Mouse (Mus musculus) limb, embryonic 14.5 days (tissue): ENCODE results near the gene Elp4. TPM values are rescaled to one million over a fixed set of nuclear protein-coding genes. Genes with fewer than 3 reads are reported as not detected.

Experiments
- ATAC-seq: fragments of 200-750 bp; cut with Nextera tagmentation; 2 replicates; pipeline ENCODE4 v1.8.0; 2017; ENCODE audit warnings: low read depth, moderate number of reproducible peaks, moderate TSS enrichment; ENCODE audit not compliant: low FRiP score
- DNase-seq: peaks from one replicate; pipeline ENCODE4 v3.0.0-alpha.2; 2015; ENCODE audit warnings: low spot score
- H3K27ac ChIP-seq: fragments of 300-500 bp; sonication (generic); replicated peaks from 2 replicates; pipeline ENCODE4 v1.5.1; 2014; ENCODE audit warnings: low read depth, mild to moderate bottlenecking, low read length, moderate library complexity, mixed read lengths
- H3K27me3 ChIP-seq: fragments of 300-500 bp; sonication (generic); 2 replicates; pipeline ENCODE4 v1.6.1; 2014; ENCODE audit warnings: low read length, mixed read lengths; ENCODE audit not compliant: control insufficient read depth, insufficient read depth
- H3K36me3 ChIP-seq: fragments of 300-500 bp; sonication (generic); 2 replicates; pipeline ENCODE4 v1.6.1; 2014; ENCODE audit warnings: mild to moderate bottlenecking, low read length, moderate library complexity, mixed read lengths; ENCODE audit not compliant: control insufficient read depth, insufficient read depth
- H3K4me1 ChIP-seq: fragments of 300-500 bp; sonication (generic); 2 replicates; pipeline ENCODE4 v1.6.1; 2014; ENCODE audit warnings: antibody characterized with exemption, low read length, mixed read lengths; ENCODE audit not compliant: control insufficient read depth, insufficient read depth
- H3K4me2 ChIP-seq: fragments of 300-500 bp; sonication (generic); replicated peaks from 2 replicates; pipeline ENCODE4 v1.6.1; 2014; ENCODE audit warnings: low read depth, mild to moderate bottlenecking, low read length, moderate library complexity; ENCODE audit not compliant: severe bottlenecking
- H3K4me3 ChIP-seq: fragments of 300-500 bp; sonication (generic); replicated peaks from 2 replicates; pipeline ENCODE4 v1.5.1; 2014; ENCODE audit warnings: low read length
- H3K9ac ChIP-seq: fragments of 300-500 bp; sonication (generic); 2 replicates; pipeline ENCODE4 v1.6.1; 2014; ENCODE audit warnings: mild to moderate bottlenecking, low read depth, low read length, moderate library complexity; ENCODE audit not compliant: severe bottlenecking
- H3K9me3 ChIP-seq: fragments of 300-500 bp; sonication (generic); 2 replicates; pipeline ENCODE4 v1.6.1; 2016; ENCODE audit warnings: low read length; ENCODE audit not compliant: control insufficient read depth
- POLR2A ChIP-seq: fragments of 200-500 bp; IDR thresholded peaks from 2 replicates; pipeline ENCODE4 v1.8.0; 2012; ENCODE audit warnings: inconsistent platforms, mild to moderate bottlenecking, moderate library complexity, borderline replicate concordance; ENCODE audit not compliant: insufficient read depth, insufficient read length; ENCODE audit errors: extremely low read depth
- WGBS: fragments of 180-500 bp; shearing (Covaris S2); extraction: QIAGEN DNeasy Blood & Tissue Kit; methylation state at CpG from one replicate; pipeline ENCODE4 v1.1.7; 2014; 5-methylcytosine and 5-hydroxymethylcytosine counted together
- polyA plus RNA-seq, 2 experiments: library from polyadenylated mRNA; depleted of rRNA in 1 of 2; stranded (reverse) in 1 of 2; unstranded in 1 of 2; fragments of >200 nt; fragmentation: Nextera tagmentation in 1 of 2; extraction: Ambion mirVana in 1 of 2; gene quantifications; 2 replicates each; pipeline versions ENCODE4 v1.2.1 to v1.2.3; 2012 to 2014

Gene Elp4
- polyA plus RNA-seq, 2 experiments = 12.5 to 31.2 TPM

DNA sequence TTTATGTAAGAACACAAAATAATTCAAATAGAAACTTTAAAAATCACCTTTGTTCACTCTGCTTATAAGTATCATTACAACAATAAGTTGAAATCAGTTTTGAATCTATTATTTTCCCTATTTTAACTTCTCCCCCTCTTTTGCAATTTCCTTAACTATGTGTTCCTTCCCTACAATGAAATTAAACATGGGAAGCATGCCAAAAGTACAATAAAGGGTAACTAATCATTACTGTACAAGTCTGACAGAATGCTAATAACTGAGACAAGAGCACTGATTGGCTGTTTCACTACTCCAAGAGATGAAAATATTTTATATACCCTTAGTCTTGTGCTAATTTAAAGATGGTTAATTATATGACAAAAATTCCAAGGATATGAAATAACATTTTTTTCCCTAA is 99.2 kb downstream of the Elp4 start:
- H3K4me2 ChIP-seq = no peak overlapping the region
- no peaks in the 10 kb centered on the region for H3K4me1 ChIP-seq
- H3K9ac ChIP-seq = no peak overlapping the region
- no peak overlapping the region for H3K4me3 ChIP-seq
- DNase-seq (no peak), ATAC-seq (no peak)
- H3K27ac ChIP-seq = no peak overlapping the region
- H3K9me3 ChIP-seq = no peaks in the 10 kb centered on the region
- H3K27me3 ChIP-seq = no peaks in the 10 kb centered on the region
- no peak for TF ChIP-seq POLR2A
- H3K36me3 ChIP-seq = no peaks in the 10 kb centered on the region

DNA sequence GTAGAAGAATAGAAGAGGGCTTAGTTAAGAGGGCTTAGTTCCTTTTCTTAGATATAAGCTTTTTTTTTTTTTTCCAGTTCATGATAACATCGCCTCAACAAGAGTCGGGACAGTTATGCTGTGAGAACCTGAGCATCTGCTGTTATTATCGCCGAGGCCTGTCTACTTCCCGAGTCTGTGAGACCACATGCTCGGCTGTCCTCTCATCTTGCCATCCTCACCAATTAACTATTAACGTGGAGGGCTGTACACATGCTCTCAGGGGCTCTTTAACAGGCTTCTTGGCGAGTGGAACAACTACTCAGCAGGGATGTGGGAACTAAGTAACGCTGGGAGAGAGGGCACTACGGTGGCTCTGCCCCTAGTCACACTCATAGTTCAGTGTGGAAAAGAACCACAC is 99.9 kb downstream of the Elp4 start:
- Histone ChIP-seq H3K4me2 (no peak overlapping the region), H3K4me1 (no peaks in the 10 kb centered on the region), H3K9me3 (no peaks in the 10 kb centered on the region), H3K4me3 (no peak overlapping the region), H3K27ac (no peak overlapping the region), H3K27me3 (no peaks in the 10 kb centered on the region), H3K9ac (no peak overlapping the region), H3K36me3 (no peaks in the 10 kb centered on the region)
- WGBS = 47% methylated on average over 10 of the region's 10 CpGs
- no peak for TF ChIP-seq POLR2A
- ATAC-seq (no peak), DNase-seq (no peak)

DNA sequence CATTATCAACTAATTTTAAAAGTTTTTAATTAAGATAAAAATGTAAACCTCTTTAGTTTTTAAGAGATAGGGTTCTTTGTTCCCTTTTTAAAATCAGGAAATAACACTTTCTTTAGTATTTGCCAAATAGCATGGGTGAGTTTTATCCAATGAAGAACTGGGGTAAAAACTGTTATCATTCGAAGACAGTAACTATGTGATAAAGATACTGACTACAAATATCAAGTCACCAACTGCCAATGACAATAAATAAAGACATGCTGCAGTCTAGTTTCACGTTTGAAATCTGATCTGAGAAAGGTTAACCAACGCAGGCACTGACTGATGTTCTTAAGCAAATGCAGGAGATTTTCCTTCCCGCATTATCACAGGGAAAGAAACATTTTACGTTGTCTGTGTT is 100.9 kb downstream of the Elp4 start:
- Histone ChIP-seq H3K9ac (no peak overlapping the region), H3K27ac (no peak overlapping the region), H3K36me3 (no peaks in the 10 kb centered on the region), H3K4me1 (no peaks in the 10 kb centered on the region), H3K27me3 (no peaks in the 10 kb centered on the region), H3K4me2 (no peak overlapping the region), H3K9me3 (no peaks in the 10 kb centered on the region), H3K4me3 (no peak overlapping the region)
- no peak for DNase-seq
- WGBS = 31% methylated on average over 5 of the region's 5 CpGs
- TF ChIP-seq POLR2A = no peak
- no peak for ATAC-seq

DNA sequence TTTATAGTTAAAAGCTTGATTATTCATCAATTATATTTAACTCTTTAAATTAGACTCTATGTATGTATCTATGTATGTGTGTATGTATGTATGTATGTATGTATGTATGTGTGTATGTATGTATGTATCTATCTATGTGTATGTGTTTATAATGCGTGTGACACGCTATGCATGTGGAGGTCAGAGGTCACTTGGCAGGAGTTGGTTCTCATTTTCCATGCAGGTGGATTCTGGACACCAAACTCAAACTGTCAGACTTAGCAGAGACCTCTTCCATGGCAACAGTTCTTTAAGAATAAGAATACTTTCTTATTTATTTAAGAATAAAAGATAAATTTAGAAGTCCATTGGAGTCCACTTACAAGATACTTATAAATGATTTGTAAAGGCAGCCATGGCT is 101.5 kb downstream of the Elp4 start:
- Histone ChIP-seq H3K36me3 (no peaks in the 10 kb centered on the region), H3K9ac (no peak overlapping the region), H3K4me1 (no peaks in the 10 kb centered on the region), H3K27ac (no peak overlapping the region), H3K9me3 (no peaks in the 10 kb centered on the region), H3K27me3 (no peaks in the 10 kb centered on the region), H3K4me3 (no peak overlapping the region), H3K4me2 (no peak overlapping the region)
- no peak for DNase-seq
- TF ChIP-seq POLR2A = no peak
- no peak for ATAC-seq
- 90% methylated on average over 2 of the region's 2 CpGs for WGBS

- H3K36me3 ChIP-seq = no peaks in the 10 kb centered on the region
- H3K4me1 ChIP-seq = no peaks in the 10 kb centered on the region
- no peak overlapping the region for H3K4me3 ChIP-seq
- 86% methylated on average over 6 of the region's 6 CpGs for WGBS
- H3K27ac ChIP-seq = no peak overlapping the region
- ATAC-seq = no peak
- no peak for TF ChIP-seq POLR2A
- no peak for DNase-seq
- H3K4me2 ChIP-seq = no peak overlapping the region
- no peaks in the 10 kb centered on the region for H3K9me3 ChIP-seq
- no peaks in the 10 kb centered on the region for H3K27me3 ChIP-seq
- H3K9ac ChIP-seq = no peak overlapping the region
Measured at GRCm38 (mm10) chr2:105801536-105801935, 102.8 kb downstream of the Elp4 start.

DNA sequence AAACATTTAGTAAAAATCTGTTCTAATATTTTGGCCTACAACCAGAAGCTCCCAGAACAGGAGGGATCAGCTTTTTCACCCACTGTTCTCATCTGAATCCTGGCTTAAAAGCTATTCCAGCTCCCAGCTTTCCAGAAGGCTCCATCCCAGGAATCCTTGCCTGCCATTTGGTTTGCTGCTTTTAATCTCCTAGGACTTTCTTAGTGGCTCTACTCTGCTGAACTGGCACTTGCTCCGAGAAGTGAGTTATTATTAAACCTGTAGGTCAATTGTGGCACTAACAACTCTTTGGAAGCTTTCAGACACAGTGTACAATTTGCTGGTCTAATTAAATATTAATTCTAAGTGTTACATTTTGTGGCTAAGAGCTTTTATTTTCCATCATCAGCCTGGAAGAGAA is 103.7 kb downstream of the Elp4 start:
- DNase-seq (no peak), ATAC-seq (no peak)
- TF ChIP-seq POLR2A = no peak
- Histone ChIP-seq H3K9ac (no peak overlapping the region), H3K27ac (no peak overlapping the region), H3K36me3 (no peaks in the 10 kb centered on the region), H3K27me3 (no peaks in the 10 kb centered on the region), H3K4me1 (no peaks in the 10 kb centered on the region), H3K4me2 (no peak overlapping the region), H3K4me3 (no peak overlapping the region), H3K9me3 (no peaks in the 10 kb centered on the region)
- WGBS = 37% methylated on average over 1 of the region's 1 CpGs
